Mouse (Mus musculus): Measurements from ENCODE around the gene Plcg1. TPM values are rescaled to one million over a fixed set of nuclear protein-coding genes. Genes with fewer than 3 reads are reported as not detected.
A peak's percentile ranks its signal among the peaks of the same experiment; 100 is the strongest.

The Plcg1 gene
- polyA plus RNA-seq, 1 experiment, result 18.2 TPM

DNA sequence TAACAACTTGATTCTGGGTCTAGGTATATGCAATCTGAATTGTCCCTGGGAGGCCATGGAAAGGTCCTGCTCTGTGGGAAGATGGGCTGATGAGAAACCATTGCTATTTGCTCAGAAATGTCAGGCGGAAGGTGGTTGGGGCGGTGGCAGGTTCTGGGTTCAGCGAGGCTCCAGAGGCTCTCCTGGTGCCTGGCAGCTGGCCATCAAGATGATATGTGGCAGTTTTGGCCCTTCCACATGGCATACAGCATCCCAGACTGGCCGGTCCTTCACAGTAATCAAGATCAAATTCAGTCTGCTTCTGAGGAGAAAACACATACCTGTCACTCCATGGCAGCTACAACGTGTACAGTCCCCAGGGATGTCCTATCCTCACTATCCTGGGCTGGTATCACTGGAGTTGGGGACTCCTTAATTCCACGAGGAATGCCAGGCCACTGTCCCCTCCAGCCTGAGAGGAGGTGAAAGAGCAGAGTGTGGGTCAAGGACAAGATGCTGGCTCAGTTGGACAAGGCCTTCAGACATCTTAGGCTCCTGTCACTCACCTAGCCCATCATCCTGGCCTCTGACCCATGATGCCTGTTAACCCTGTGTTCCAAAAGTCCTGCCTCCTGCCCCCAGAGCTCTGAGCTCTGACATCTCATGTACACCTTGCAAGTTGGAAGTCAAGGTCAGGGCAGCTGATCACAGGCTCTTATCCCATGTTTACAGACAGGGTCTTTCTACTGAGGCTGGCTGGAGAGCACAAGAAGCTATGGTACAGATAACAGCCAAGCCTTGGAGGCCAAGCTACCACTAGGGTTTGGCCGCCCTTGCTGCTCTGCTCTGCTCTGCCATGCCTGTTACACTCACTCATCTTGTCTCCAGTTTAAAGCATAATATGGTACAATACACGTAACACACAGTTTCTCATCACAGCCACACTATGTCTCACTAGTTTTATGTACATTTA is 40.5 kb downstream of the Plcg1 start:
- Histone ChIP-seq H3K4me1 (ENCODE audit: control insufficient read depth, insufficient read depth, insufficient read length, low read length) (peaks cover 27% of the 10 kb centered on the region), H3K27ac (replicated peaks; ENCODE audit: low read depth, low read length) (no peak overlapping the region), H3K4me3 (ENCODE audit: insufficient read depth, low read depth, low read length) (no peak overlapping the region)

DNA sequence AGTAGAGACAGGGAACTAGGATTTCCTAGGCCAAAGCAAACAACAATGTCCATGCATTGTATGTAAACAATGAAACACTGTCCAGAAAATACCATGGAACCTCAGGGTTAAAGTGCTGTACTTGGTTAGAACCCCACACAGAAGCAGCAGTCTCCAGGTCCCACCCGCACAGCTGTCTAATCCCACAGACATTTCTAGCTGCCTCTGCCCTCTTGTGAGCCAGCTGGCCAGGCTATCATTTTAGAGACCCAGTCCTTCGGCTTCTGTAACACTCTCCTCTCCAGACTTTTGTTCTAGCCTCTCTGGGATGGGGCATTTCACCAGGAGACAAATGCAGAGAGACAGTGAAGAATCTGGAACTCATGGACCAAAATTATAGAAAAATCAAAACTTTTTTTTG is 46.9 kb downstream of the Plcg1 start:
- no peaks in the 10 kb centered on the region; the same call in 1 of the 2 replicates for H3K4me1 ChIP-seq (ENCODE audit: control insufficient read depth, insufficient read depth, insufficient read length, low read length)
- H3K27ac ChIP-seq (replicated peaks; ENCODE audit: low read depth, low read length), result no peak overlapping the region
- no peak overlapping the region for H3K4me3 ChIP-seq (ENCODE audit: insufficient read depth, low read depth, low read length)

DNA sequence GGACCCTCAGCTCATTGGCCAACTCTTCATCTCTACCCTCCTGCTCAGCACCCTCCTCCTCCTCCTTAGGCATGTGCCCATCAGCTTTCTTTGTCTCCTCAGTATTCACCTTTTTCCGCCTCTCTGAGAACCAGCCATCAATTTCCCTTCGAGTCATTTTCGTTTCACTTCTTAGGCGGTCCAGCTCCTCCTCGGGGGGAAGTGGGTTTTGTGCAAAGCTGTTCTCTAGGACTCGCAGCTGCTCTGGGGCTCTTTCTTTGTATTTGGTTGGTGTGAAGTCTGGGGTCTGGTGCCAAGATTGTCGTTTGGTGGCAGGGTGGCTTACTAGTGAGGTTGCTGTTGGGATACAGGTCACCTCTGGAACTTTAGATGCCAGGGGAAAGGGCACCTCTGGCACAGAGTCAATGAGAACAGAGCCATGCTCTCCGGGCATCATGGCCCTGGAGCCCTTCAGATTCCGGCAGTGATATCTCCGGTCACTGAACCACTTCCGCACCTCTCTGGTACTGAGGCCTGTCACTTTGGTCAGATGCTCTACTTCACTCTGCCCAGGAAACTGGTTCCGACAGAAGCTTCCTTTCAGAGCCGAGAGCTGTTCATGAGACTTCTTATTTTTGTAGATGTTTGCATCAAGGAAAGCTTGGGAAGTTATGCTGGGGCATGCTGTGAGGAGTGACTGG is 49.2 kb downstream of the Plcg1 start:
- H3K4me1 ChIP-seq (ENCODE audit: control insufficient read depth, insufficient read depth, insufficient read length, low read length), result peaks cover 3% of the 10 kb centered on the region; the same call in 1 of the 2 replicates
- no peak overlapping the region for H3K4me3 ChIP-seq (ENCODE audit: insufficient read depth, low read depth, low read length)
- no peak overlapping the region for H3K27ac ChIP-seq (replicated peaks; ENCODE audit: low read depth, low read length)

DNA sequence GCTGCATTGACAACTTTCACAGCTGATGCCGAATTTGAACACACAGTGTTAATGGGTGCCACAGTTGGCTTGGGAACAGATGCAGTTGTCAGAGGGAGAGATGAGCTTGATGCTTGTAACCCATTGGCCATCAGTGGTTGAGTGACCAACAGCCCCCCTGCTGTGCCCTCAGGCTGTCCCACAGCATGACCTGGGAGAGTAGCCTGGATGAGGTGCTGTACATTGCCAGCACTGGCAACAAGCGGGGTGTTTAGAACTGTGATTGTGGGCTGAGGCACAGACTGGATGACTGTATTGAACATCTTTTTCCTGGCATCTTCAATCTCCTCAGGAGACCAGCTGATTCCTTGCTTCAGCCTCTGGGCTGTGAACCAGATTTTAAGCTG is 49.7 kb downstream of the Plcg1 start:
- H3K27ac ChIP-seq (replicated peaks; ENCODE audit: low read depth, low read length), result no peak overlapping the region
- no peak overlapping the region for H3K4me3 ChIP-seq (ENCODE audit: insufficient read depth, low read depth, low read length)
- H3K4me1 ChIP-seq (ENCODE audit: control insufficient read depth, insufficient read depth, insufficient read length, low read length), result peaks cover 3% of the 10 kb centered on the region; the same call in 1 of the 2 replicates

DNA sequence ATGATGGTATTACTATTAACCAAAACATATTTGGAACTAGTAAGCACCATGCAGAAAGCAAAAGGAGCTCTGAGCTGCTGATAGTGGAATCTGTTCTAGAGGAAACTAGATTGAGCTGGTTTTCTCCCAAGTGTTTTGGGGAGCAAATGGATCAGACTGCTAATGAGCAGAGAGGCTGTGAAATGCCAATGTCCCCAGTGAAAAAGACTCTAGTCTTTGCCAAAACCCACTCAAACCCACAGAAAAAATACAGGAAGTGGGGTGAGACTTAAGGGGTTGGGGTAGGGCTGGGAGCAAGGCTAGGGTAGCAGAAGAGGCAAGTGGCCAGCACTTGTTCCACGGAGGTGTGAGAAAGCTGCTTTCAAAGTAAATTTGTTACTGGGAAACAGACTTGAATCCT is 55.2 kb downstream of the Plcg1 start:
- Histone ChIP-seq H3K4me3 (ENCODE audit: insufficient read depth, low read depth, low read length) (no peak overlapping the region), H3K27ac (replicated peaks; ENCODE audit: low read depth, low read length) (no peak overlapping the region), H3K4me1 (ENCODE audit: control insufficient read depth, insufficient read depth, insufficient read length, low read length) (peaks cover 14% of the 10 kb centered on the region; the same call in 1 of the 2 replicates)

DNA sequence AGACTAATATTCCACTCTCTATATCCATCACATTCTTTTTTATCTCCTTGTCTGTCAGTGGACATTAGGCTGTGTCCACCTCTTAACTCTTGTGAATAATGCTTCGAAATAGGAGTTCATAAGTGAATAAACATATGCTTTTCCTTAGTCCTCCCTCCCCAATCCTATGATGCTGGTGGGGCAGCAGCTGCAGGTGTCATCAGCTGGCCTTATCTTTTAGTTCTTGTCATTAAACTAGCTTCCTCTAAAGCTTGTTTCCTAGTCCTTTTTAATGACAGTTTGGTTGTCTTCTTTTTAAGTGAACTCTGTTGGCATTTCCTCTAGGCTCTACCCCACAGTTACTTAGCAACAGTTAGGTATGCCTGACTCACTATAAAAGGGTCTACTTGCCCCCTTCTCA is 57.9 kb downstream of the Plcg1 start:
- H3K27ac ChIP-seq (replicated peaks; ENCODE audit: low read depth, low read length), result peak overlapping the region; percentile 72
- H3K4me3 ChIP-seq (ENCODE audit: insufficient read depth, low read depth, low read length), result no peak overlapping the region
- H3K4me1 ChIP-seq (ENCODE audit: control insufficient read depth, insufficient read depth, insufficient read length, low read length), result peaks cover 11% of the 10 kb centered on the region; the same call in 1 of the 2 replicates

DNA sequence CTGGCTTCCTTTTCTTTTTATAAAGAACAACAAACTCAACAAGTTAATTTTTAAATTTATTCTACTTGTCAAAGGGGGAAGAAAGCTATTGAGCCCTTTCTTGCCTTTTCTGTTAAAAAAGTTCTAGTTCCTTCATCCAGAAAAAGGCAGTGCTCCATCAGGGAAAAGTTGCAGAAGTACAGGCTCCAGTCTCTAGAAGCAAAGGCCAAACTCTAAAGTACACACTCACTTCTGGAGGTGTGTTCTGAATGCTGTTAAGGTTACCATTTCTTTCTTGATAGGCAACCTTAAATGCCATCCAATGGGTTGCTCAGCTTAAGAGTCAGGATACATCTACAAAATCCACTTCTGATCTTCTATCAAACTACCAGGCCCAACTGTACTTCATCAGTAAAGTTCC is 58.6 kb downstream of the Plcg1 start:
- H3K4me1 ChIP-seq (ENCODE audit: control insufficient read depth, insufficient read depth, insufficient read length, low read length), result peaks cover 11% of the 10 kb centered on the region; the same call in 1 of the 2 replicates
- H3K27ac ChIP-seq (replicated peaks; ENCODE audit: low read depth, low read length), result peak overlapping the region; percentile 66
- no peak overlapping the region for H3K4me3 ChIP-seq (ENCODE audit: insufficient read depth, low read depth, low read length)

DNA sequence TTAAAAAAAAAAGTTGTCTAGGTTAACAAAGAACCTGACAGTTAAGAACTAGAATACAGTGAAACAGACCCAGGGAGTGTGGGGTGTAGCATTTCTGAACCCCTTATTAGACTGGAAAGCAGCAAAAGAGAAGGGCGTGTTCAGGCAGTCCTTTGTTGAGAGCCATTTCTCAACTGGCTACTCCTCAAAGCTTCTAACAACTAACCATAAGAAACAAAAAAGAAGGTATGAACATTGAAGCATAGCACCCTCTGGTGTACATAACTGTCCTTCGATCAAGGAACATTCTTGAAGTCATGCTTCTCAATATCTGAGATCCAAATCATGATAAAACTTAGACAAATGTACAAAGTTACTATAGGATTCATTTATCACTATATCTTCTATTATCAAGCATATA is 62.0 kb downstream of the Plcg1 start:
- no peak overlapping the region for H3K4me3 ChIP-seq (ENCODE audit: insufficient read depth, low read depth, low read length)
- no peak overlapping the region for H3K27ac ChIP-seq (replicated peaks; ENCODE audit: low read depth, low read length)

DNA sequence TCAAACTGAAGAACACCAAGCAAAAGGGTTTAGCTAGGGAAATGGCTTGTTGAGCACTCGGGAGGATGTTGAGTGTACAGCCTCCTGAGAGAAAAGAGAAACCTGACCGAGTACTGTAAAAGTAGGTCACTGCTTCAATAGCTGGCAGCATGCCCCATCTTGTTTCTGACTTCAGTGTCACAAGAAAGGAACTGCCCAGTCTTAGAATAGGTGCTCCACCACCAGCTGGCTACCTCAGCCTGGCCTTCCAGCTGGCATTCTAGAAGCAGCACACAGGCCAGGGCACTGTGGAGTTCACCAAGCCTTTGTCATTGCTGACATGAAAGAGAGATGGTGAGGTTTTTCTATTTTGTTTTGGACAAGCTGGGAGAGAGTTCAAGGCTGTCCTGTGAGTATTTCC is 65.9 kb downstream of the Plcg1 start:
- Histone ChIP-seq H3K27ac (replicated peaks; ENCODE audit: low read depth, low read length) (peak overlapping the region; percentile 64), H3K4me1 (ENCODE audit: control insufficient read depth, insufficient read depth, insufficient read length, low read length) (peaks cover 13% of the 10 kb centered on the region), H3K4me3 (ENCODE audit: insufficient read depth, low read depth, low read length) (no peak overlapping the region)

More for the DNA sequence above, 62.0 kb downstream of the Plcg1 start:
- peaks cover 13% of the 10 kb centered on the region for H3K4me1 ChIP-seq (ENCODE audit: control insufficient read depth, insufficient read depth, insufficient read length, low read length)

DNA sequence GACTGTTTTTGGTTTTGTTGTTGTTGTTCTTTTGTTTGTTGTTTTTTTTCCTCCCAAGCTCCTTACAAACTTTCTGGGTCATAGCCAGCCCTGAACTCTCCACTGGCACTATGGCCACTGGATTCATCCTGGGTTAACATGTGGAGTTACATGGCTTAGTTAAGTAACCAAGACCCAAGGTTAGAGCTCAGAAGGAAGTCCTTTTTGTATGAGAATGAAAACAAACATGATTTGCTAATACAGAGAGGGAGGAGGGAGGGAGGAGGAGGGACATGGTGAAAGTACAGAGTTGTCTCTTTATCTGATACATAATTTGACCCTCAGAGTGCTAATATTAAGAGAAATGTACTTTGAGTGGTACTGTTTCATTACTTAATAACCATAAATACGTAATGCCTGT is 67.1 kb downstream of the Plcg1 start:
- H3K4me1 ChIP-seq (ENCODE audit: control insufficient read depth, insufficient read depth, insufficient read length, low read length), result peaks cover 17% of the 10 kb centered on the region
- peak overlapping the region; percentile 58 for H3K27ac ChIP-seq (replicated peaks; ENCODE audit: low read depth, low read length)

DNA sequence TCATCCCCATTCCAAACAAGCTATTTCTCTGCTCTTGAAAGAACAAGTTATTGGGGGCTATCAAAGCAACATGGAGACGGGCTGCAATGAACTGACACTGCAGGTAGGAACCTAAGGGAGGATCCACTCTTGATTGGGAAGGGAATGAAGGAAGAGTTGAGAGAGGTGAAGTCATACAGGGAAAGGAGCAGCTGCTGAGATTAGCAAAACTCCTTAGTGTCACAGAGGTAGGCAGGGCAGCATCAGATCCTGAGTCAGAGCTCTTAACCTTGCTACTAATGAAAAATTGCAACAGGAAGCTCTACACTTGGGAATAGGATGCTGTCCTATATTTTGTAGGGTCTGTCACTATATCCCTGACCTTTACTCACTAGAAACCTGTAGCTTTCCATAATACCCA is 69.9 kb downstream of the Plcg1 start:
- H3K27ac ChIP-seq (replicated peaks; ENCODE audit: low read depth, low read length), result no peak overlapping the region
- H3K4me3 ChIP-seq (ENCODE audit: insufficient read depth, low read depth, low read length), result no peak overlapping the region
- peaks cover 27% of the 10 kb centered on the region for H3K4me1 ChIP-seq (ENCODE audit: control insufficient read depth, insufficient read depth, insufficient read length, low read length)

More for the DNA sequence above, 67.1 kb downstream of the Plcg1 start:
- H3K4me3 ChIP-seq (ENCODE audit: insufficient read depth, low read depth, low read length), result no peak overlapping the region

DNA sequence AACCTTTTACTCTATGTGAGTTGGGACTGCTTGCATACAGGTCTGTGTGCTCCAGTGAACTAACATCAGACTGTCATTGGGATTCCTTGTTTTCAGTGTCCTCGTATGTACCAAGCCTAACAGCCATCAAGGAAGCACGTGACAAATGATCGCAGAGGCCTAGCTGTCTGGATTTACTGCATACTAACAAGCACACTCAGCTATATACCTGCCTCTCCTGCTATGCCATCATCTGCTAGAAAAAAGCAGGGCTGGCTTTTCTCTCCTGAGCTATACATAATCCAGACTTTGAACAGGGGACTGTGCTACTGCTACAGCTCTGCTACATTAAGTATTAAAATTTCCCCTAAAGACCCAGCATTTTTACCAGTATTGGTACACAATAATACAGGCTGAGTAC is 71.2 kb downstream of the Plcg1 start:
- Histone ChIP-seq H3K4me3 (ENCODE audit: insufficient read depth, low read depth, low read length) (no peak overlapping the region), H3K4me1 (ENCODE audit: control insufficient read depth, insufficient read depth, insufficient read length, low read length) (peaks cover 27% of the 10 kb centered on the region), H3K27ac (replicated peaks; ENCODE audit: low read depth, low read length) (no peak overlapping the region)

DNA sequence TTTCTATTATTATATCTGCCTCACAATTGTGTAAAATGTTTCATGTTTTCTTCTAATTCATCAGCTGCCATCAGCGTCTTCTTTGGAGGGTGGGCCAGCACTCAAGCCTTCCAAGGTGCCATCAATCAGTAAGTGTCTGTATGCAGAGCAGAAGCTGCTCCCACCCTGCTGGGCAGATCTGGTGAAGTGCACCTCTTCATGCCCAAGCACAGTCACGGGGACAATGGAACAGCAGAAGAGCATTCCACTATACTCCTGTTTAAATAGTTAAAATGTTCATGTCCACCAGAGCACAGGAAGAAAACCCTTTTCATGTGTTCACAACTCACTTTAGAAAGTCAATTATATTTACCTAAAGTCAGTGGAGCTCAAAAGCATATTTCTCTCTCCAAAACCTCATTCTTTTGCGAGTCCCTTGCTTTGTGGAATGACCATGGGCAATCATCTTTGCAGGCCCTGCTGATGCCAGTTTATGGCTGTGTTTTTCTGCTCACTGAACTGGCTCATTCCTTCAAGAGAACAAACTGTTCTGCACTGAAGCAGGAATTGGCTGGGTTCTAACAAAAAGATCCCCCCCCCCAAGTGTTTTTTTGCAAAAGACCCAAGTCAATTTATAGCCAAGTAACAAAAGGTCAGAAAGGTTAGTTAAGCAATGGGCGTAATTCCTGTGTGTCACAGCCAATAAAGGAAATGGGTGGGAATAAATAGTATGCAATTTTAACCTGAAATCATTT is 73.9 kb downstream of the Plcg1 start:
- no peak overlapping the region for H3K4me3 ChIP-seq (ENCODE audit: insufficient read depth, low read depth, low read length)
- peaks cover 22% of the 10 kb centered on the region for H3K4me1 ChIP-seq (ENCODE audit: control insufficient read depth, insufficient read depth, insufficient read length, low read length)
- peak overlapping the region; percentile 84 for H3K27ac ChIP-seq (replicated peaks; ENCODE audit: low read depth, low read length)

DNA sequence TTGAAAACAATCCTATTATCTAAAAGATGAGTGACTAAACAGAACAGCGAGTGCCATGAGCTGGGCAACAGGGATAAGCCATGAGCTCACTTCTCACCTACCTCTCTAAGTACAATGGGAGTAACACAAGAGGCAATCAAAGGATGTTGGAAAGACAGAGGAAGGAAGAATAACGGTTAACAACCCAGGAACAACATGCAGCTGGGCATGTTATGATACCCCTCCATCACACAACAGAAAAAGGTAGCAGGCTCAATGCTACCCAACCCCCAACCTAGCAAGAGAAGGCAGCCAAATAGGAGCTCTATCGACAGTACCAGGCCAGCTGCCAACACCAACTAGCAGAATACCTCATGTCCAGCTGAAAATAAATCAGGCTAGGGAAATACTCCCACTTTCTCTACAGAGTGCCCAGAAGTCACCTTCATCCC is 75.0 kb downstream of the Plcg1 start:
- Histone ChIP-seq H3K4me1 (ENCODE audit: control insufficient read depth, insufficient read depth, insufficient read length, low read length) (peaks cover 22% of the 10 kb centered on the region), H3K4me3 (ENCODE audit: insufficient read depth, low read depth, low read length) (no peak overlapping the region), H3K27ac (replicated peaks; ENCODE audit: low read depth, low read length) (peak overlapping the region; percentile 83)

DNA sequence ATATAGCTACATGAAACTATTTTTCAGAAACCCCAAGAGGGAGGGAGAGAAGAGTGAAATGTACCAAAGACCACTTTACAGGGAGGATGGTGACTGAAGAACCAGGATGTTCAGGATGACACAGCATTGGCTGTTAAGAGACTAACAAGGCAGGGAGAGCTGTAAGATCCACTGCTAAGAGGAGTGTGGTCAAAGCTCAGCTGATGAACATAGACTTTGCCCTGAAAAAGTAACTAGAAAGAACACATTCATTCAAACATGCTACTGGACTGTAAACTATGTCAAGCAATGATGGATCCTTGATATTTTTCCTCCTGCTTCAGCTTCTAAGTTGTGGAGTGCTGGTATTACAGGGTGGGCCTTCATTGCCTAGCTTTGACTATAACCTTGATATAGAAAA is 79.3 kb downstream of the Plcg1 start:
- no peak overlapping the region for H3K4me3 ChIP-seq (ENCODE audit: insufficient read depth, low read depth, low read length)
- H3K27ac ChIP-seq (replicated peaks; ENCODE audit: low read depth, low read length), result no peak overlapping the region
- peaks cover 4% of the 10 kb centered on the region for H3K4me1 ChIP-seq (ENCODE audit: control insufficient read depth, insufficient read depth, insufficient read length, low read length)
